ENCODE assay signal across 16 mouse cellular contexts in genomic region chr8:121663101-121663500, GRCm38 (mm10).
"Had no signal": no experiment of that assay in that cellular context is flagged by ENCODE, and none has a peak within 500 bp of the region (broad histone marks: within the 10 kb centered on the region; RNA-seq: fewer than 3 reads in every experiment).

No protein-coding gene starts in this region.

- DNase-seq: heart, postnatal 10 days; heart, postnatal 14 days; heart, postnatal 36 days; heart, postnatal 4 days; kidney, adult 11 months; kidney, adult 18-20 months; kidney, adult 2 months; kidney, adult 8-10 months; kidney, adult 9 months; kidney, postnatal 10 days; kidney, postnatal 14 days; kidney, postnatal 25 days; kidney, postnatal 36 days; kidney, postnatal 4 days; layer of hippocampus, adult 9-11 months; layer of hippocampus, postnatal 36 days had no signal
